Mouse (Mus musculus) MN1 (cell line): ENCODE results near the gene Wnt5a.

Experiments used
- DNase-seq: peaks from one replicate; pipeline ENCODE4 v3.0.0-alpha.2; 2016; ENCODE audit warnings: low spot score

Wnt5a gene

GRCm38 (mm10) chr14:28504101-28505050 lies at the start of gene Wnt5a:
Gene Wnt5a, plus strand, starts transcription at chr14:28504750.
- peak; percentile 49 for DNase-seq

GRCm38 (mm10) chr14:28456372-28457076 lies 48.0 kb upstream of the Wnt5a start:
- peak; percentile 57 for DNase-seq

- DNase-seq = no peak
Observed at GRCm38 (mm10) chr14:28457428-28457827, 47.1 kb upstream of the Wnt5a start.

- no peak for DNase-seq
Observed at GRCm38 (mm10) chr14:28467956-28468355, 36.6 kb upstream of the Wnt5a start.

GRCm38 (mm10) chr14:28469696-28470095 lies 34.9 kb upstream of the Wnt5a start:
- DNase-seq = no peak

GRCm38 (mm10) chr14:28470212-28470611 lies 34.3 kb upstream of the Wnt5a start:
- no peak for DNase-seq

- no peak for DNase-seq
Observed at GRCm38 (mm10) chr14:28475012-28475411, 29.5 kb upstream of the Wnt5a start.

- DNase-seq = no peak
Observed at GRCm38 (mm10) chr14:28475421-28475820, 29.1 kb upstream of the Wnt5a start.

- DNase-seq = no peak
Observed at GRCm38 (mm10) chr14:28476746-28477145, 27.8 kb upstream of the Wnt5a start.

GRCm38 (mm10) chr14:28480866-28481265 lies 23.7 kb upstream of the Wnt5a start:
- DNase-seq = no peak

- no peak for DNase-seq
Observed at GRCm38 (mm10) chr14:28493806-28494205, 10.7 kb upstream of the Wnt5a start.

GRCm38 (mm10) chr14:28494273-28494672 lies 10.3 kb upstream of the Wnt5a start:
- DNase-seq = no peak

- DNase-seq = peak; percentile 81
Observed at GRCm38 (mm10) chr14:28501216-28501878, 3.2 kb upstream of the Wnt5a start.

- no peak for DNase-seq
Observed at GRCm38 (mm10) chr14:28503276-28503675, 1.3 kb upstream of the Wnt5a start.

- peak; percentile 72 for DNase-seq
Observed at GRCm38 (mm10) chr14:28505051-28505585, 568 bp downstream of the Wnt5a start.

GRCm38 (mm10) chr14:28505586-28506375 lies 1.2 kb downstream of the Wnt5a start:
- peak; percentile 55 for DNase-seq

- peak; percentile 52 for DNase-seq
Observed at GRCm38 (mm10) chr14:28506376-28506831, 1.9 kb downstream of the Wnt5a start.

GRCm38 (mm10) chr14:28507011-28507410 lies 2.5 kb downstream of the Wnt5a start:
- DNase-seq = no peak

GRCm38 (mm10) chr14:28507471-28507870 lies 2.9 kb downstream of the Wnt5a start:
- DNase-seq = peak; percentile 77

- DNase-seq = no peak
Observed at GRCm38 (mm10) chr14:28508288-28509258, 4.0 kb downstream of the Wnt5a start.
